Mouse (Mus musculus): Measurements from ENCODE around the gene Sgpp2.

DNA sequence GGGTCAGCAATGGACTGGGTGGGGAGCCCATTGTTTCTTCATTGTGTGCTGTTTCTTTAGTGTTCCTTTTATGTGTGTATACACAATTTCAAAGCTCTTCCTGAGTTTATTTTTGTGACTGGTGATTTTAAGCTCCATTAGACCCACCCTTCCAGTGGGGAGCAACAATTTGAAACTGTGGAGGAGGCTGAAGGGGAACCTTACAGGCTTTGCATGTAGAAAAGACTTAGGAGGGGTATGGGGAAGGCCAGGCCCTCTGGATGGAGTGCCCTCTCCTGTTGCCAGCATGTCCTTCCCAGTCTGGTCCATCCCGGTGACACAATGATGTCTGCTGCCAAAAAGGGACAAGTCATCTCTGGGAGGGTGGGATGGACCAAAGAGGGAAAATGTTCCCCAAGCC lies 39.1 kb downstream of the Sgpp2 start:
- no peak for TF ChIP-seq CTCF (IDR thresholded peaks at IDR 0.05; ENCODE audit: low read depth)
- no peak for TF ChIP-seq EP300 (IDR thresholded peaks at IDR 0.05; ENCODE audit: low read depth)
